Mouse (Mus musculus) heart, postnatal 36 days (tissue): Measurements from ENCODE around the gene Slit3. TPM values are rescaled to one million over a fixed set of nuclear protein-coding genes. Genes with fewer than 3 reads are reported as not detected.

ENCODE experiments used
- DNase-seq, 2 experiments: peaks; one replicate each; pipeline ENCODE4 v3.0.0; 2021 to 2022
- intact Hi-C: fragments of 180-260 bp; cut with DNase I; formaldehyde crosslinking; loops from one replicate; pipeline ENCODE4 v1.15.1; 2025
- total RNA-seq, 2 experiments: library from RNA; stranded (reverse); gene quantifications; 2 replicates each; pipeline ENCODE4 v1.2.3; 2021

Slit3 gene
- total RNA-seq, 2 experiments from 2014 or later: 12.0 to 13.1 TPM

- DNase-seq: peak in 1 of 2 experiments; percentile 15
- intact Hi-C loops: no loop called here
Measured at GRCm38 (mm10) chr11:35698901-35699300, 577.9 kb downstream of the Slit3 start.

GRCm38 (mm10) chr11:35703471-35703870 is 582.4 kb downstream of the Slit3 start:
- no peak for DNase-seq
- intact Hi-C loops: no loop called here

- DNase-seq: no peak
Measured at GRCm38 (mm10) chr11:35704381-35704780, 583.4 kb downstream of the Slit3 start.

GRCm38 (mm10) chr11:35704927-35705326 is 583.9 kb downstream of the Slit3 start:
- no peak for DNase-seq
- intact Hi-C loops: no loop called here

More at GRCm38 (mm10) chr11:35704381-35704780, 583.4 kb downstream of the Slit3 start:
- intact Hi-C loops: no loop called here

GRCm38 (mm10) chr11:35707431-35707830 is 586.4 kb downstream of the Slit3 start:
- intact Hi-C loops: no loop called here
- no peak for DNase-seq

GRCm38 (mm10) chr11:35711314-35711713 is 590.3 kb downstream of the Slit3 start:
- DNase-seq: no peak
- intact Hi-C loops: no loop called here

- no peak for DNase-seq
- intact Hi-C loops: no loop called here
Measured at GRCm38 (mm10) chr11:35718881-35719280, 597.9 kb downstream of the Slit3 start.

- intact Hi-C loops: no loop called here
Measured at GRCm38 (mm10) chr11:35723876-35724275, 602.9 kb downstream of the Slit3 start.

GRCm38 (mm10) chr11:35726341-35726846 is 605.4 kb downstream of the Slit3 start:
- intact Hi-C loops: no loop called here
- no peak for DNase-seq

More at GRCm38 (mm10) chr11:35723876-35724275, 602.9 kb downstream of the Slit3 start:
- DNase-seq: no peak

GRCm38 (mm10) chr11:35728200-35728599 is 607.2 kb downstream of the Slit3 start:
- intact Hi-C loops: no loop called here
- DNase-seq: no peak

- intact Hi-C loops: no loop called here
- DNase-seq: no peak
Measured at GRCm38 (mm10) chr11:35729186-35729585, 608.2 kb downstream of the Slit3 start.

- intact Hi-C loops: no loop called here
Measured at GRCm38 (mm10) chr11:35732366-35732765, 611.3 kb downstream of the Slit3 start.

GRCm38 (mm10) chr11:35736817-35737216 is 615.8 kb downstream of the Slit3 start:
- DNase-seq: no peak
- intact Hi-C loops: no loop called here

More at GRCm38 (mm10) chr11:35732366-35732765, 611.3 kb downstream of the Slit3 start:
- DNase-seq: no peak

GRCm38 (mm10) chr11:35737262-35737661 is 616.2 kb downstream of the Slit3 start:
- no peak for DNase-seq
- intact Hi-C loops: no loop called here

- DNase-seq: no peak
- intact Hi-C loops: no loop called here
Measured at GRCm38 (mm10) chr11:35738102-35738501, 617.1 kb downstream of the Slit3 start.

- intact Hi-C loops: no loop called here
- DNase-seq: no peak
Measured at GRCm38 (mm10) chr11:35743586-35743985, 622.6 kb downstream of the Slit3 start.

GRCm38 (mm10) chr11:35744571-35744970 is 623.5 kb downstream of the Slit3 start:
- DNase-seq: no peak
- intact Hi-C loops: no loop called here

GRCm38 (mm10) chr11:35750578-35750977 is 629.6 kb downstream of the Slit3 start:
- peak; percentile 45 for DNase-seq
- intact Hi-C loops: no loop called here

- intact Hi-C loops: no loop called here
- no peak for DNase-seq
Measured at GRCm38 (mm10) chr11:35754906-35755418, 633.9 kb downstream of the Slit3 start.

- intact Hi-C loops: no loop called here
- DNase-seq: no peak
Measured at GRCm38 (mm10) chr11:35755546-35755945, 634.5 kb downstream of the Slit3 start.

GRCm38 (mm10) chr11:35756411-35757303 is 635.6 kb downstream of the Slit3 start:
- intact Hi-C loops: no loop called here
- DNase-seq: no peak
